Mouse (Mus musculus): ENCODE measurements around the gene Tuba8. TPM values are rescaled to one million over a fixed set of nuclear protein-coding genes. Genes with fewer than 3 reads are reported as not detected.

Gene Tuba8
- total RNA-seq, 2 experiments from 2014 or later = 179 to 215 TPM

Other genes with a start within 250 kb of the Tuba8 start
- gene Mical3, start 79.7 kb upstream of the Tuba8 start, total RNA-seq (2021) = 10 to 100 TPM; 61.6 to 65.3 TPM
- 1 to 10 TPM; 2.8 TPM for gene Pex26, start 27.0 kb upstream of the Tuba8 start, total RNA-seq (2021)
- under 1 TPM; 0.64 to 0.70 TPM for gene Usp18, start 35.2 kb downstream of the Tuba8 start, total RNA-seq (2021)
- gene Slc6a13, start 89.5 kb downstream of the Tuba8 start, total RNA-seq (2021) = under 1 TPM; 0.79 to 0.86 TPM
- gene Slc6a12, start 132.4 kb downstream of the Tuba8 start, total RNA-seq (2021) = under 1 TPM in 1 of 2 experiments, not detected in 1; 0.32 TPM